Mouse (Mus musculus) spleen, adult 12 weeks (tissue): ENCODE data around the gene Vmn1r237.

Experiments
- DNase-seq: peaks from one replicate; pipeline ENCODE4 v3.0.0; 2022; ENCODE audit warnings: low spot score

The Vmn1r237 gene

GRCm38 (mm10) chr17:21311565-21311964 is at the start of gene Vmn1r237:
Vmn1r237 (plus strand) TSS chr17:21311865.
- no peak for DNase-seq

GRCm38 (mm10) chr17:21272103-21272502 is 39.6 kb upstream of the Vmn1r237 start:
- DNase-seq: no peak

GRCm38 (mm10) chr17:21282642-21283041 is 29.0 kb upstream of the Vmn1r237 start, which contains the start of gene Vmn1r236:
Vmn1r236 (plus strand) TSS chr17:21282942.
- DNase-seq: no peak

GRCm38 (mm10) chr17:21284395-21284794 is 27.3 kb upstream of the Vmn1r237 start:
- DNase-seq: no peak

GRCm38 (mm10) chr17:21289695-21290094 is 22.0 kb upstream of the Vmn1r237 start:
- DNase-seq: no peak
